Mouse (Mus musculus): ENCODE results near the gene Cldn11. TPM values are rescaled to one million over a fixed set of nuclear protein-coding genes. Genes with fewer than 3 reads are reported as not detected.

The Cldn11 gene
- polyA plus RNA-seq, 1 experiment: 0.80 TPM

- Histone ChIP-seq H3K4me1 (ENCODE audit: control insufficient read depth, insufficient read depth, low read length) (no peaks in the 10 kb centered on the region; the same call in 1 of the 2 replicates), H3K4me3 (replicated peaks; ENCODE audit: control insufficient read depth, low read depth, low read length) (no peak overlapping the region), H3K27ac (ENCODE audit: control insufficient read depth, insufficient read depth, low read depth, low read length, poor library complexity) (no peak overlapping the region)
- TF ChIP-seq CTCF (IDR thresholded peaks at IDR 0.05; ENCODE audit: control insufficient read depth, insufficient read depth, low read length) (no peak), POLR2A (IDR thresholded peaks at IDR 0.05; ENCODE audit: borderline replicate concordance, control insufficient read depth, low read depth, low read length) (no peak)
- WGBS: 32% methylated on average over 19 of the region's 19 CpGs
Measured at GRCm38 (mm10) chr3:31209001-31209400, 59.3 kb downstream of the Cldn11 start.

- WGBS: 59% methylated on average over 9 of the region's 9 CpGs
- H3K27ac ChIP-seq (ENCODE audit: control insufficient read depth, insufficient read depth, low read depth, low read length, poor library complexity): no peak overlapping the region
- TF ChIP-seq CTCF (IDR thresholded peaks at IDR 0.05; ENCODE audit: control insufficient read depth, insufficient read depth, low read length): no peak
- no peaks in the 10 kb centered on the region for H3K4me1 ChIP-seq (ENCODE audit: control insufficient read depth, insufficient read depth, low read length)
- no peak overlapping the region for H3K4me3 ChIP-seq (replicated peaks; ENCODE audit: control insufficient read depth, low read depth, low read length)
Measured at GRCm38 (mm10) chr3:31212205-31213038, 62.7 kb downstream of the Cldn11 start.

DNA sequence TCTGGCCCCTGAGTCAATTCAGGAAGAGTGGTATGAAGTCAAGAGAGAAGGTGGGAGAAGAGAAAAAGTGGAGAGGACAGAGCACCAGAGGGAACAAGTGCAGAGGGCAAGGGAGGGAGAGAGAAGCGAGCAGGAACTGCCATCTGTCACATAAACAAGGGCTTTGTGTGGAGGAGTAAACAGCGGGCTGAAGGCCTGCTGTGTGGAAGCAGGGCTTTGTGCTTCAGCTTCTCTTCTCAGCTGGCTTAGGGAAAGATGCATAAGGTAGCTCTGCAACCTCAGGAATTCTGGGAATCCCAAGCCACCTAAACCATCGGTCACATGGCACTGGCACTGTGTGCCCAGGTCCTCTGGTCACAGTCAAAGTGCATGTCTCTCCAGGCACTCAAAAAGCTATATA lies 64.1 kb downstream of the Cldn11 start:
- whole genome bisulfite sequencing: 57% methylated on average over 3 of the region's 3 CpGs
- no peak overlapping the region for H3K27ac ChIP-seq (ENCODE audit: control insufficient read depth, insufficient read depth, low read depth, low read length, poor library complexity)

More for the DNA sequence above, 64.1 kb downstream of the Cldn11 start:
- TF ChIP-seq POLR2A (IDR thresholded peaks at IDR 0.05; ENCODE audit: borderline replicate concordance, control insufficient read depth, low read depth, low read length): no peak
- no peak for TF ChIP-seq CTCF (IDR thresholded peaks at IDR 0.05; ENCODE audit: control insufficient read depth, insufficient read depth, low read length)
- no peak overlapping the region for H3K4me3 ChIP-seq (replicated peaks; ENCODE audit: control insufficient read depth, low read depth, low read length)
- H3K4me1 ChIP-seq (ENCODE audit: control insufficient read depth, insufficient read depth, low read length): no peaks in the 10 kb centered on the region

Other genes starting within 250 kb of the Cldn11 start
- gene Phc3, start 180.5 kb upstream of the Cldn11 start, polyA plus RNA-seq (2011; ENCODE audit: insufficient read depth, insufficient read length, low replicate concordance, missing spikeins): 6.4 and 15.2 TPM in 2 replicates
- gene Prkci, start 154.2 kb upstream of the Cldn11 start, polyA plus RNA-seq (2011; ENCODE audit: insufficient read depth, insufficient read length, low replicate concordance, missing spikeins): 3.7 and 9.0 TPM in 2 replicates
- 1.4 and 2.9 TPM in 2 replicates for gene Skil, start 54.9 kb upstream of the Cldn11 start, polyA plus RNA-seq (2011; ENCODE audit: insufficient read depth, insufficient read length, low replicate concordance, missing spikeins)
- gene Slc7a14, start 160.5 kb downstream of the Cldn11 start, polyA plus RNA-seq (2011; ENCODE audit: insufficient read depth, insufficient read length, low replicate concordance, missing spikeins): not detected in 2 replicates